Mouse (Mus musculus) mammary gland, adult 2 months (tissue): ENCODE measurements around the gene Epb41l2. TPM values are rescaled to one million over a fixed set of nuclear protein-coding genes. Genes with fewer than 3 reads are reported as not detected.

Experiments
- polyA plus RNA-seq: library from polyadenylated mRNA; depleted of rRNA; stranded (reverse); fragments of >200 nt; gene quantifications from 2 replicates; pipeline ENCODE4 v1.2.3, GENCODE M21; 2012; ENCODE audit warnings: low replicate concordance; rRNA removed

Gene Epb41l2
- 59.0 and 89.1 TPM in 2 replicates for polyA plus RNA-seq

GRCm38 (mm10) chr10:25359208-25359958 is at the start of gene Epb41l2:
Epb41l2 (plus strand) TSS chr10:25359798.

GRCm38 (mm10) chr10:25535891-25536331 is 176.3 kb downstream of the Epb41l2 start, which contains the start of gene Smlr1:
Smlr1 (minus strand) TSS chr10:25536267.

Other genes with a start within 250 kb of the Epb41l2 start
- gene Akap7, start 51.9 kb upstream of the Epb41l2 start, polyA plus RNA-seq, result 2.4 and 8.4 TPM in 2 replicates
- not detected in 2 replicates for gene Smlr1, start 176.5 kb downstream of the Epb41l2 start, polyA plus RNA-seq